Mouse (Mus musculus) neural tube, embryonic 13.5 days (tissue): Measurements from ENCODE around the gene Gdap1l1. TPM values are rescaled to one million over a fixed set of nuclear protein-coding genes. Genes with fewer than 3 reads are reported as not detected.
A peak's percentile ranks its signal among the peaks of the same experiment; 100 is the strongest.
"Not testable (repeated sequence)": the region's sequence is repeated elsewhere in the genome, so short reads cannot be mapped to it uniquely, and the experiment has no call there.

Experiments
- ATAC-seq: fragments of 200-750 bp; cut with Nextera tagmentation; 2 replicates; pipeline ENCODE4 v1.8.0; 2017; ENCODE audit warnings: low read depth, mild to moderate bottlenecking, moderate TSS enrichment, moderate library complexity
- H3K27ac ChIP-seq: fragments of 300-500 bp; sonication (generic); replicated peaks from 2 replicates; pipeline ENCODE4 v1.5.1; 2015; ENCODE audit warnings: moderate library complexity, mild to moderate bottlenecking, inconsistent platforms
- H3K27me3 ChIP-seq: fragments of 300-500 bp; sonication (generic); 2 replicates; pipeline ENCODE4 v1.6.1; 2015; ENCODE audit warnings: mild to moderate bottlenecking, inconsistent platforms
- H3K36me3 ChIP-seq: fragments of 300-500 bp; sonication (generic); 2 replicates; pipeline ENCODE4 v1.6.1; 2015; ENCODE audit warnings: mild to moderate bottlenecking, inconsistent platforms
- H3K4me1 ChIP-seq: fragments of 300-500 bp; sonication (generic); replicated peaks from 2 replicates; pipeline ENCODE4 v1.6.1; 2015; ENCODE audit warnings: inconsistent platforms
- H3K4me2 ChIP-seq: fragments of 300-500 bp; sonication (generic); 2 replicates; pipeline ENCODE4 v1.6.1; 2015; ENCODE audit warnings: inconsistent platforms, mild to moderate bottlenecking, moderate library complexity
- H3K4me3 ChIP-seq: fragments of 300-500 bp; sonication (generic); 2 replicates; pipeline ENCODE4 v1.5.1; 2015; ENCODE audit warnings: mild to moderate bottlenecking, inconsistent platforms
- H3K9ac ChIP-seq: fragments of 300-500 bp; sonication (generic); 2 replicates; pipeline ENCODE4 v1.6.1; 2015; ENCODE audit warnings: moderate library complexity, mild to moderate bottlenecking, inconsistent platforms
- H3K9me3 ChIP-seq: fragments of 300-500 bp; sonication (generic); 2 replicates; pipeline ENCODE4 v1.6.1; 2016; ENCODE audit warnings: inconsistent platforms
- WGBS: fragments of 180-500 bp; shearing (Covaris S2); methylation state at CpG from one replicate; pipeline ENCODE4 v1.1.7; 2015; 5-methylcytosine and 5-hydroxymethylcytosine counted together
- polyA plus RNA-seq: library from polyadenylated mRNA; unstranded; fragments of >200 nt; fragmentation: Nextera tagmentation; extraction: Ambion mirVana; gene quantifications from 2 replicates; pipeline ENCODE4 v1.2.1, GENCODE M21; 2015

Gene Gdap1l1
- polyA plus RNA-seq, 1 experiment from 2014 or later: 117 TPM

DNA sequence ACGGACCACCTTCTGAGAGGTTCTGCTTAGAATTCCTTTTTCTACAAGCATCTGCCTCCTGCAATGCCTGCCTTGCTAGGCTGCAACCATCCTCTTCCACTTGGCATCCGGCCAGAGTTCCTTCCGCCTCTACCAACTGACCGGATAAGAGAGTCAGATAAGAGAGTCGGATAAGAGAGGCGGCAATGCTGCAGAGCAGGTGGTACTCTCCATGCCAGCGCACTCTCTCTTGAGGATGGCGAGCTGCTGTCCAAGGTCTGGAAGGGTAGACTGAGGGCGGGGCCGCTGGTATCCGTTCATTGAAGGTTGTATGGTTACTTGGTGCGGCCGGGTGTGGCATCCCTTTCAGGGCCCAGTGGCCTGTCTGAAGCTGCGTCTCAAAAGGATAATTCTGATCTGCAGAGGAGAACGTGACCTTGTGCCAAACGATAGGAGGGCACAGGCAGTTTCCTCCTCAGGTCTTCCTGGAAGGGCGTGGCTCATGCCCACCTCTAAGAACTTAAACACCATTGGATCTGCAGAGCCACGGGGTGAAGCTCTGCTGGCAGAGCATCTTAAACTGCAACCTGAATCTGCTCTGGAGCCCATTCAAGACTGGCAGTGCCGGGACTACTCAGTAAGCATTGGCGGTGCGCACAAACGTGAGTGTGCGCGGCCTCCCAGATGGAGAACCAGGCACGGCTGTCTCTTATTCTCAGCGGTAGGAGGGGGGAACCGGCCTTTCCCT lies 20.4 kb downstream of the Gdap1l1 start:
- Histone ChIP-seq H3K4me3 (0 out of 2 replicates have a peak overlapping the region, but pooled peaks have one; percentile 2), H3K36me3 (peaks cover 21% of the 10 kb centered on the region), H3K4me2 (peak overlapping the region; percentile 34), H3K4me1 (peaks cover 16% of the 10 kb centered on the region), H3K9ac (peak overlapping the region; percentile 49), H3K27me3 (peaks cover 4% of the 10 kb centered on the region; the same call in 1 of the 2 replicates), H3K27ac (peak overlapping the region; percentile 18; the same call in 1 of the 2 replicates), H3K9me3 (no peaks in the 10 kb centered on the region)
- ATAC-seq: 0 out of 2 replicates have a peak, but pooled peaks have one; percentile 4
- 51% methylated on average over 27 of the region's 27 CpGs for WGBS

DNA sequence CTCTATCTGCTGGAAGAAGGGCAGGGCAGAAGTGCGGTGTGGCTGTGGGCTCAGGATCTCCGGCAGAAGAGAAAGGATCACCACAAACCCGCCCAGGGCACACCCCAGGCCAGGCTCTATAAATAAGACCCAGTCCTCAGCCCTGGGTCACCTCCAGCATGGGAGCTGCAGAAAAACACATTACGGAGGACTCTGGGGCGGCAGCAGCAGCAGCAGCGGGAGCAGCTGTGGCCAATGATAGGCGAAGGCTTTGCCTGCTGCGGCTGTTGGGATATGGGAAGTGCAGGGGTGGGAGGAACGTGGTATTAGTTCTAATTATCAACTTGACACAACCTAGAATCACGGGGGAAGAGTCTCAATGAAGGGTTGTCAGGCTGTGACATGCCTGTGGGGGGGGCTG lies 21.1 kb downstream of the Gdap1l1 start:
- peak overlapping the region; percentile 49 for H3K9ac ChIP-seq
- H3K4me3 ChIP-seq: peak overlapping the region; percentile 2; the same call in 1 of the 2 replicates
- 31% methylated on average over 10 of the region's 10 CpGs for WGBS
- H3K4me1 ChIP-seq: peaks cover 16% of the 10 kb centered on the region
- peak; percentile 62 for ATAC-seq
- peak overlapping the region; percentile 34 for H3K4me2 ChIP-seq
- no peaks in the 10 kb centered on the region for H3K9me3 ChIP-seq
- peaks cover 14% of the 10 kb centered on the region for H3K36me3 ChIP-seq
- H3K27me3 ChIP-seq: peaks cover 4% of the 10 kb centered on the region; the same call in 1 of the 2 replicates
- H3K27ac ChIP-seq: peak overlapping the region; percentile 18; the same call in 1 of the 2 replicates

DNA sequence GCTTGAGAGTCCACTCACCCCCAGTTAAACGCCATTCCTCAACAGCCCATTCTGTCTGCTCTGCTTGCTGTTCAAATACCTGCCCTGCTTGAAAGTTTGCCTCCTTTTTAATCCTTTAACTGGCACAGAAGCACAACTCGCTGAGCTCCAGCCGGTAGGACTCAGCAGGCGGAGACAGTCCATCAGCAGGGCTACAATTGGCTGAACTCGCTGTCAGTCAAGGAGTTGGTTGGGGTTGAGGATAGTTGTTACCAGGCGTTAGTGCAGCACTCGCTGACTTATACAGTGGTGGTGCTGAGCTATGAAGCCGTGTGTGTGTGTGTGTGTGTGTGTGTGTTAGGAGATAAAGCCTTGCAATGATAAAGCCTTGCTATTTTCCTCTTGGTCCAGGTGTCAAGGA lies 22.3 kb downstream of the Gdap1l1 start:
- no peak for ATAC-seq
- no peak overlapping the region for H3K4me3 ChIP-seq
- WGBS: 93% methylated on average over 8 of the region's 8 CpGs
- no peaks in the 10 kb centered on the region for H3K9me3 ChIP-seq
- H3K27ac ChIP-seq: no peak overlapping the region
- peaks cover 4% of the 10 kb centered on the region; the same call in 1 of the 2 replicates for H3K27me3 ChIP-seq
- H3K4me1 ChIP-seq: peaks cover 16% of the 10 kb centered on the region
- H3K36me3 ChIP-seq: peaks cover 9% of the 10 kb centered on the region
- no peak overlapping the region for H3K4me2 ChIP-seq
- H3K9ac ChIP-seq: no peak overlapping the region

DNA sequence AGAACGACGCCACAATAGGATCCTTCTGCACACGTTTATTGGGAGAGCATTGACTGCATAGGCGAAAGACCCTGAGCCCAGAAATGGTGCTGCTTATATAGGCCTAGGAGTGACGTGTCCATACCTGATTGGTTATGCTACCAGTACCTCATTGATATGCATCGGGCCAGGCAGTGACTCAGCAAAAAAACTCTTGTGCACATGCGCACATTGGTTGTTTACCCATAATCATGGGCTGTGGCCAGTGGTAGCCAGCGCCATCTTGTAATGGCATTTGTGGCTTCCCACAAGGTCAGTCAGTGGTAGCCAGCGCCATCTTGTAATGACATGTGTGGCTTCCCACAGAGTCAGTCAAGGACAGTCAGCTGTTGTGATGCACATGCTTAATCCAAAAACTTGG lies 23.0 kb downstream of the Gdap1l1 start:
- not testable (repeated sequence) for H3K27ac ChIP-seq, ATAC-seq, H3K9me3 ChIP-seq, H3K4me3 ChIP-seq, H3K36me3 ChIP-seq, H3K4me2 ChIP-seq, H3K9ac ChIP-seq, H3K27me3 ChIP-seq
- 94% methylated on average over 9 of the region's 9 CpGs for WGBS
- peaks cover 16% of the 10 kb centered on the region for H3K4me1 ChIP-seq

DNA sequence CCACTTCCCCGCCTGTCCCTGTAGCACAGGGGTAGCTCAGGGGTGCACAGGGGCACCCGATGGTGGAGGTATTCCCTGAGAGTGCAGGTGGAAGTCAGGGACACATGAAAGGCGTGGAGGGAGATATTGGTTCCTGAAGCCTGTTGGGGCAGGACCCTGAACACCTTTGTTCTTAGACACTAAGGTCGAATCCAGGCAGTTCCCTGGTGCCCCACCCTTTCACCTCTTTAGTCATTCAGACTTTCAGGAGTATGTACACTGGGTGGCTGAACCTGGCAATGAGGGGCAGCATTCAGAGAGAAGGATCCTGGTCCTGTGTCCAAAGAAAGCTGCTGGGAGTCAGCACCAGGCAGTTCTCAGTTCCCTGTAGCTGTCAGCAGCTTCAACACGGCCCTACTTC lies 24.1 kb downstream of the Gdap1l1 start:
- Histone ChIP-seq H3K4me1 (peaks cover 16% of the 10 kb centered on the region), H3K4me2 (no peak overlapping the region), H3K36me3 (peaks cover 16% of the 10 kb centered on the region; the same call in 1 of the 2 replicates), H3K9ac (no peak overlapping the region), H3K27ac (no peak overlapping the region), H3K9me3 (no peaks in the 10 kb centered on the region), H3K27me3 (peaks cover 4% of the 10 kb centered on the region; the same call in 1 of the 2 replicates), H3K4me3 (no peak overlapping the region)
- 85% methylated on average over 5 of the region's 5 CpGs for WGBS
- ATAC-seq: no peak

DNA sequence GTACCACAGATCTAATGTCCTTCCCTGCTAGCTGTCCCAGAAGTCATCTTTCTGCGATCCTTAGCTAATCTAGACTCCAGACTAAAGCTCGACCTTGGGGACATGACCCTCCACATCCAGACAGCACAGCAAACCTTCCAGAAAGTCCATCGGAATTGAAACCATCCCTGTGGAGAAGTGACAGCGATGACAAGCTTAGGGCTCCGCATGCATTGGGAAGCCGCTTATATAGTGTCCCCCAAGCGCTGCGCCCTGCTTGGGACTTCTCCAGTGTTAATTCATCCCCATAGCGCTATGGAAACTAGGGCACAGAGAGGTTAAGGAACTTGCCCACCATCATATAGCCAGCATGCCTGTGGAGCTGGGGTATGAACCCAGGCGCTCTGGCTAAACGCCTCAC lies 24.5 kb downstream of the Gdap1l1 start:
- no peak overlapping the region for H3K4me3 ChIP-seq
- H3K27ac ChIP-seq: no peak overlapping the region
- WGBS: 82% methylated on average over 11 of the region's 11 CpGs
- H3K4me1 ChIP-seq: peaks cover 16% of the 10 kb centered on the region
- no peak for ATAC-seq
- no peak overlapping the region for H3K9ac ChIP-seq
- H3K36me3 ChIP-seq: peaks cover 19% of the 10 kb centered on the region
- no peaks in the 10 kb centered on the region for H3K9me3 ChIP-seq
- H3K27me3 ChIP-seq: peaks cover 4% of the 10 kb centered on the region; the same call in 1 of the 2 replicates
- no peak overlapping the region for H3K4me2 ChIP-seq

DNA sequence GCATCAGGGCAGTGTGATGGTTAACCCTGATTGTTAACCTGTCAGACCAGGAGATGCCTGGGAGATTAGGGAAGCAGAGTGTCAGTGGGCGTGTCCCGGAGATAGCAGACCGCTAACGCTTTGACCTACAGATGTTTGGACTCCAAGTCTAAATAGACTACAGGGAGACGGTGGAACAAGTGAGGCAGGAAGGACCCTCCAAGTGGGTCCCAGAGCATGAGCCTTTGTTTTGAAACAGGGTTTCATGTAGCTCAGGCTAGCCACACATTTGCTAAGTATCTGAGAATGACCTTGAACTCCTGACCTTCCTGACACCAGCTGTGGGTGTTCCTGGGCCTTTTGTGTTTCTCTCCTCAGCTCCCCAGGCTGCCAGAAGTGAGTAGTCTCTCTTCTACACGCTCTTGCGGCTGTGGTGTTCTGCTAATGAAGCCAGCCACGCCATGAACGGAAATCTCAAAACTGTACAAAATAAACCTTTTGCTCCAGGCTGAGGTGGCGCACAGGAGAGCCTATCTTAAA lies 25.0 kb downstream of the Gdap1l1 start:
- Histone ChIP-seq H3K4me2 (no peak overlapping the region), H3K27me3 (peaks cover 2% of the 10 kb centered on the region; the same call in 1 of the 2 replicates), H3K4me1 (peaks cover 15% of the 10 kb centered on the region), H3K9ac (no peak overlapping the region), H3K9me3 (no peaks in the 10 kb centered on the region), H3K4me3 (no peak overlapping the region), H3K27ac (no peak overlapping the region), H3K36me3 (peaks cover 25% of the 10 kb centered on the region)
- 75% methylated on average over 10 of the region's 10 CpGs for WGBS
- ATAC-seq: no peak

- no peak overlapping the region for H3K4me3 ChIP-seq
- H3K9ac ChIP-seq: no peak overlapping the region
- H3K4me1 ChIP-seq: peaks cover 8% of the 10 kb centered on the region
- H3K9me3 ChIP-seq: no peaks in the 10 kb centered on the region
- H3K27ac ChIP-seq: no peak overlapping the region
- H3K4me2 ChIP-seq: no peak overlapping the region
- WGBS: 72% methylated on average over 4 of the region's 4 CpGs
- ATAC-seq: no peak
- peaks cover 31% of the 10 kb centered on the region for H3K36me3 ChIP-seq
- H3K27me3 ChIP-seq: no peaks in the 10 kb centered on the region
These were observed 25.7 kb downstream of the Gdap1l1 start for GRCm38 (mm10) chr2:163463998-163464397.

DNA sequence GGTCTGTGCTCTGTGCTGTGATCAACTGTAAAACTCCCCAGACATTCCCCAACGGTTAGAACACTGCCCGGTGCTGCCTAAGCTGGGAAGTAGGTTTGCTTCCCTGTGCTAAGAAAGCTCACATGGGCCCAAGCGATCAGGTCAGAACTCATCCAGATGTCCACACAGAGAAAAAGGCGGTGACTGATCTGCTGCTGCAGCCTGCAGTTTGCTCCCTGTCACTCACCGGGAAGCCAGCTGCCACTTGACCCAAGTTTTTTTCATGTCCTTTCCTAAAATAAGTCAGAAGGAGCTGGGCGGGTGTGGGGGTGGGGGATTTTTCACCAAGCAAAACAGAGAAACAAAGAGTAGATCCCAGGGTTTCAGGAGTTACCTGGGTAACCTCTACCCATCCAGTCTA lies 26.3 kb downstream of the Gdap1l1 start:
- no peaks in the 10 kb centered on the region for H3K9me3 ChIP-seq
- 76% methylated on average over 6 of the region's 6 CpGs for WGBS

DNA sequence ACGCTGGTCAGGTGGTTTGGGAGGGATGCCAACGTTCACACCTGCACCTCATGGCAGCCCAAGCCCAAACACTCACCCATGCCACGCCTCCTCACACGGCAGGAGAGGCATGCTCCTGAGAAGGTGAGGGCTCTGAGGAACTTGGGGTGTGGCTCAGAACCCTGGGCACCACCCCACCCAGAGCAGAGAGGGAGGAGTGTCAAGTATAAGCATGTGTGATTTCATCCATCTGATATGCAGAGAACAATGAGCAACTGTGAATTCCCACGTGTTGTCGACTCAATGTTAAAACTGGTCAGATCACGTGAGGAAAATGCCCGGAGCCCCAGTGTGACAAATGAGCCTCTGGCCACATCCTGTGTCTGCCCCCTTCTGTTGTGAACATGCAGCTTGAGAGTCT lies 28.5 kb downstream of the Gdap1l1 start:
- Histone ChIP-seq H3K9me3 (no peaks in the 10 kb centered on the region), H3K36me3 (peaks cover 41% of the 10 kb centered on the region), H3K4me1 (peaks cover 9% of the 10 kb centered on the region), H3K4me3 (no peak overlapping the region), H3K4me2 (no peak overlapping the region), H3K27ac (no peak overlapping the region), H3K9ac (no peak overlapping the region), H3K27me3 (no peaks in the 10 kb centered on the region)
- ATAC-seq: no peak
- 85% methylated on average over 8 of the region's 8 CpGs for WGBS

More for the DNA sequence above, 26.3 kb downstream of the Gdap1l1 start:
- Histone ChIP-seq H3K4me1 (peaks cover 3% of the 10 kb centered on the region; the same call in 1 of the 2 replicates), H3K27me3 (no peaks in the 10 kb centered on the region), H3K36me3 (peaks cover 37% of the 10 kb centered on the region), H3K9ac (no peak overlapping the region), H3K27ac (no peak overlapping the region), H3K4me3 (no peak overlapping the region), H3K4me2 (no peak overlapping the region)
- no peak for ATAC-seq

DNA sequence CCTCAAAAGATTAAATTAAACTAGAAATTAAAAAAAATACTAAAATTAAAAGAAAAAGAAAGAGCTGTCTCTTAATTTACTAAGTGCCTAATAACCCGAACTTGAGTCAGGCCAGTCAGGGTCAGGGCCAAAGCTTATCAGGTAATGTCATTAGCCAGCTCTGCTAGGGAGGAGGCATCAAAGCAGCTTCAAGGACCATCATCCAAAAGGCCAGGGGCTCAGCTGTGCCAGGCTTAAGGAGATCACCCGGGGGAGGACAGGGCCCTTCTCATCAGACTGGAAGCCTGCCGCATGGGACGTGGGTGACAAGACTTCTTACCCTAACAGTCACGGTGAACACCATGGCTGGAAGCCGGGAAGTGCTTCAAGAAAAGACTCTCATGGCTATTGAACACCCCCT lies 29.3 kb downstream of the Gdap1l1 start:
- Histone ChIP-seq H3K9ac (no peak overlapping the region), H3K9me3 (no peaks in the 10 kb centered on the region), H3K4me2 (no peak overlapping the region), H3K36me3 (peaks cover 41% of the 10 kb centered on the region), H3K27me3 (no peaks in the 10 kb centered on the region), H3K4me1 (peaks cover 11% of the 10 kb centered on the region), H3K4me3 (no peak overlapping the region), H3K27ac (no peak overlapping the region)
- ATAC-seq: no peak
- WGBS: 87% methylated on average over 6 of the region's 6 CpGs

DNA sequence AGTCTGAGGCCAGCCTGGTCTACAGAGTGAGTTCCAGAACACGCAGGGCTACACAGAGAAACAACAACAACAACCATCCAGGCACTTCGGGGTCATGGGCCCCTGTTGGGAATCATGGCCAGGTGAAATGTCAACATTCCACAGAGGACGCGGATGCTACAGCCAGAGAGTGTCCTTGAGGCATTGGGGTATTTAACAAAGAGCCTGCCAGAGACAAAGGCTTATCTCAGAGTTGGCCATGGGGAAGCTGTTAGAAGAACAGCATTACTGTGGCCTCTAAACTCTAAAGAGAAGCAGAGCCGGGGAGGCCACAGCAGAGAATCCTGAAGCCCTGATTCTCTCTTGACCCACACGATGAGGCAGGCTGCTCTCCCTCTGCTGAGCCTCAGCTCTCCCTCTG lies 30.6 kb downstream of the Gdap1l1 start:
- no peak for ATAC-seq
- H3K36me3 ChIP-seq: peaks cover 41% of the 10 kb centered on the region
- 89% methylated on average over 6 of the region's 6 CpGs for WGBS

More for the DNA sequence above, 30.6 kb downstream of the Gdap1l1 start:
- no peak overlapping the region for H3K4me3 ChIP-seq
- H3K27me3 ChIP-seq: no peaks in the 10 kb centered on the region
- no peak overlapping the region for H3K27ac ChIP-seq
- H3K9me3 ChIP-seq: no peaks in the 10 kb centered on the region
- no peak overlapping the region for H3K4me2 ChIP-seq
- H3K4me1 ChIP-seq: peaks cover 11% of the 10 kb centered on the region
- H3K9ac ChIP-seq: no peak overlapping the region
